Comparison of ENCODE assay signal across 27 mouse cellular contexts in the genomic region with DNA sequence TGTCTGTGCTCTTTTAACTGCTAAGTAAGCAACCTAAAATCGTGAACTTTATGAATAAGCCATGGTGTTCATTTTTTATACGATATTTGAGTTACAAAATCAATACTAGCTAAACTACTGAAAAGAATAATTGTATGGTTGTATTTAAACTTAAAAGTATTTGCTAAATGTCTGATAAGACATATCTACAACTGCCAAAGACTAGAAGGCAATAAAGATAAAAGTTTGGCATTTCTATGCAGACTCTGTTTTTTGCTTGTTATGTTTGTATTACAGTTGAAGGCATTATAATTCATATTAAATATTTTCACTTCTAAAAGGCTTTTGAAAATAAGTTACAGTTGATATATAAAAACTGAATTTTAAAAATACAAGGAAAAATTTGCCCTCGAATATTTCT. TPM values are rescaled to one million over a fixed set of nuclear protein-coding genes. Genes with fewer than 3 reads are reported as not detected.
"Had no signal": no experiment of that assay in that cellular context is flagged by ENCODE, and none has a peak within 500 bp of the region (broad histone marks: within the 10 kb centered on the region; RNA-seq: fewer than 3 reads in every experiment).

No protein-coding gene starts in this region.

- H3K9ac ChIP-seq: embryonic facial prominence, embryonic 12.5 days; embryonic facial prominence, embryonic 13.5 days; embryonic facial prominence, embryonic 15.5 days; forebrain, embryonic 12.5 days; forebrain, embryonic 13.5 days; forebrain, embryonic 15.5 days; forebrain, postnatal 0 days had no signal

- H3K27me3 ChIP-seq: embryonic facial prominence, embryonic 12.5 days; embryonic facial prominence, embryonic 13.5 days; embryonic facial prominence, embryonic 15.5 days; forebrain, embryonic 12.5 days; forebrain, embryonic 13.5 days; forebrain, embryonic 15.5 days had no signal

- DNase-seq: cerebellum, adult 9-10 months; cerebellum, adult 9-11 months; cerebellum, postnatal 10 days; cerebellum, postnatal 14 days; cerebellum, postnatal 25 days; cerebellum, postnatal 36 days; embryo, embryonic 11 days; forebrain, postnatal 0 days; gastrocnemius, adult 2 months; gastrocnemius, postnatal 10 days; gastrocnemius, postnatal 14 days; gastrocnemius, postnatal 25 days; gastrocnemius, postnatal 36 days; heart, adult 11 months; heart, adult 18-20 months; heart, adult 2 months had no signal

- H3K4me3 ChIP-seq: embryonic facial prominence, embryonic 10.5 days; embryonic facial prominence, embryonic 12.5 days; embryonic facial prominence, embryonic 13.5 days; embryonic facial prominence, embryonic 15.5 days; erythroblast, embryonic 14.5 days; forebrain, embryonic 10.5 days; forebrain, embryonic 12.5 days; forebrain, embryonic 13.5 days; forebrain, embryonic 15.5 days; gastrocnemius, adult 2 months; heart, adult 2 months had no signal

- ATAC-seq: forebrain, embryonic 13.5 days; forebrain, embryonic 14.5 days; forebrain, embryonic 15.5 days; forebrain, embryonic 16.5 days; forebrain, postnatal 0 days had no signal

- H3K27ac ChIP-seq: embryonic facial prominence, embryonic 10.5 days; embryonic facial prominence, embryonic 12.5 days; embryonic facial prominence, embryonic 13.5 days; embryonic facial prominence, embryonic 15.5 days; forebrain, embryonic 10.5 days; forebrain, embryonic 12.5 days; forebrain, embryonic 13.5 days; forebrain, embryonic 15.5 days; gastrocnemius, adult 2 months; heart, adult 2 months had no signal

- H3K36me3 ChIP-seq: embryonic facial prominence, embryonic 10.5 days; embryonic facial prominence, embryonic 12.5 days; embryonic facial prominence, embryonic 13.5 days; embryonic facial prominence, embryonic 15.5 days; forebrain, embryonic 10.5 days; forebrain, embryonic 12.5 days; forebrain, embryonic 15.5 days had no signal

- H3K9me3 ChIP-seq: embryonic facial prominence, embryonic 10.5 days; embryonic facial prominence, embryonic 12.5 days; embryonic facial prominence, embryonic 13.5 days; embryonic facial prominence, embryonic 15.5 days; forebrain, embryonic 10.5 days; forebrain, embryonic 12.5 days; forebrain, embryonic 13.5 days; forebrain, embryonic 15.5 days had no signal

- H3K4me1 ChIP-seq: embryonic facial prominence, embryonic 10.5 days; embryonic facial prominence, embryonic 12.5 days; embryonic facial prominence, embryonic 13.5 days; embryonic facial prominence, embryonic 15.5 days; forebrain, embryonic 13.5 days; forebrain, embryonic 15.5 days had no signal

- H3K4me2 ChIP-seq: embryonic facial prominence, embryonic 12.5 days; embryonic facial prominence, embryonic 13.5 days; embryonic facial prominence, embryonic 15.5 days; forebrain, embryonic 12.5 days; forebrain, embryonic 13.5 days; forebrain, embryonic 15.5 days had no signal

RNA-seq across cellular contexts. Expression of a gene that starts 48.5 kb away (rescaled TPM):
- polyA plus RNA-seq: erythroblast, embryonic 14.5 days; heart, adult 2 months had no signal
